Mouse (Mus musculus): Measurements from ENCODE around the gene 2010109A12Rik. TPM values are rescaled to one million over a fixed set of nuclear protein-coding genes. Genes with fewer than 3 reads are reported as not detected.

The 2010109A12Rik gene
- polyA plus RNA-seq, 2 experiments = 0.47 to 1.0 TPM

GRCm38 (mm10) chr5:93235888-93236287, 29.6 kb downstream of the 2010109A12Rik start:
- no peak overlapping the region for H3K4me3 ChIP-seq (replicated peaks; ENCODE audit: low read length)
- H3K4me2 ChIP-seq (replicated peaks; ENCODE audit: low read depth, low read length, severe bottlenecking) = no peak overlapping the region
- no peak for TF ChIP-seq POLR2A (IDR thresholded peaks at IDR 0.05; ENCODE audit: borderline replicate concordance, extremely low read depth, insufficient read depth, insufficient read length)
- ATAC-seq (ENCODE audit: low FRiP score, low read depth) (no peak), DNase-seq (ENCODE audit: low spot score) (no peak)
- H3K27ac ChIP-seq (replicated peaks; ENCODE audit: low read depth, low read length) = no peak overlapping the region
- no peaks in the 10 kb centered on the region for H3K27me3 ChIP-seq (ENCODE audit: control insufficient read depth, insufficient read depth, low read length)
- H3K9me3 ChIP-seq (ENCODE audit: control insufficient read depth, low read length) = no peaks in the 10 kb centered on the region
- WGBS = 87% methylated on average over 3 of the region's 3 CpGs
- no peaks in the 10 kb centered on the region for H3K4me1 ChIP-seq (ENCODE audit: control insufficient read depth, insufficient read depth, low read length)
- no peak overlapping the region for H3K9ac ChIP-seq (ENCODE audit: low read depth, low read length, severe bottlenecking)
- no peaks in the 10 kb centered on the region for H3K36me3 ChIP-seq (ENCODE audit: control insufficient read depth, insufficient read depth, low read length)

- Histone ChIP-seq H3K4me2 (replicated peaks; ENCODE audit: low read depth, low read length, severe bottlenecking) (no peak overlapping the region), H3K4me1 (ENCODE audit: control insufficient read depth, insufficient read depth, low read length) (no peaks in the 10 kb centered on the region), H3K27me3 (ENCODE audit: control insufficient read depth, insufficient read depth, low read length) (no peaks in the 10 kb centered on the region), H3K9ac (ENCODE audit: low read depth, low read length, severe bottlenecking) (no peak overlapping the region), H3K9me3 (ENCODE audit: control insufficient read depth, low read length) (no peaks in the 10 kb centered on the region), H3K36me3 (ENCODE audit: control insufficient read depth, insufficient read depth, low read length) (no peaks in the 10 kb centered on the region), H3K27ac (replicated peaks; ENCODE audit: low read depth, low read length) (no peak overlapping the region), H3K4me3 (replicated peaks; ENCODE audit: low read length) (no peak overlapping the region)
- ATAC-seq (ENCODE audit: low FRiP score, low read depth) = no peak
- no peak for TF ChIP-seq POLR2A (IDR thresholded peaks at IDR 0.05; ENCODE audit: borderline replicate concordance, extremely low read depth, insufficient read depth, insufficient read length)
- 81% methylated on average over 4 of the region's 4 CpGs for WGBS
- no peak for DNase-seq (ENCODE audit: low spot score)
Measured at GRCm38 (mm10) chr5:93236541-93236940, 30.2 kb downstream of the 2010109A12Rik start.

- ATAC-seq (ENCODE audit: low FRiP score, low read depth) (no peak), DNase-seq (ENCODE audit: low spot score) (no peak)
- H3K9me3 ChIP-seq (ENCODE audit: control insufficient read depth, low read length) = no peaks in the 10 kb centered on the region
- no peak for TF ChIP-seq POLR2A (IDR thresholded peaks at IDR 0.05; ENCODE audit: borderline replicate concordance, extremely low read depth, insufficient read depth, insufficient read length)
- no peak overlapping the region for H3K27ac ChIP-seq (replicated peaks; ENCODE audit: low read depth, low read length)
- no peak overlapping the region for H3K4me2 ChIP-seq (replicated peaks; ENCODE audit: low read depth, low read length, severe bottlenecking)
- H3K27me3 ChIP-seq (ENCODE audit: control insufficient read depth, insufficient read depth, low read length) = no peaks in the 10 kb centered on the region
- no peak overlapping the region for H3K9ac ChIP-seq (ENCODE audit: low read depth, low read length, severe bottlenecking)
- H3K36me3 ChIP-seq (ENCODE audit: control insufficient read depth, insufficient read depth, low read length) = no peaks in the 10 kb centered on the region
- no peaks in the 10 kb centered on the region for H3K4me1 ChIP-seq (ENCODE audit: control insufficient read depth, insufficient read depth, low read length)
- WGBS = 76% methylated on average over 8 of the region's 8 CpGs
- no peak overlapping the region for H3K4me3 ChIP-seq (replicated peaks; ENCODE audit: low read length)
Measured at GRCm38 (mm10) chr5:93239590-93240544, 33.5 kb downstream of the 2010109A12Rik start.

DNA sequence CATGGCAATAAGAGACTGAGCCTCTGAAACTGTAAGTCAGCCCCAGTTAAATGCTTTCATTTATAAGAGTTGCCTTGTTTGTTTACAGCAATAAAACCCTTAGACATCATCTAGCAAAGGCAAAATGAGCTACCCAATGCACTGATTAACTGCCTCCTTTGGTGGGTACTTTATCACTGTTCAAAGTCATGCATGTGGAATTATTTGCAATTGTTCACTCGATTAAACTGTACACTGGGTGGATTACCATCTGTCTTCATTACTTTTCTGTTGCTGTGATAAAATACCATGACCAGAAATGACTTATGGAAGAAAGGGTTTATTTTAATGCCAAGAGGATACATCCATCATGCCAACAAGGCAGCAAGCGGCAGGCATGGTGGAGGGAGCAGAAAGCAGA, 39.0 kb downstream of the 2010109A12Rik start:
- H3K9me3 ChIP-seq (ENCODE audit: control insufficient read depth, low read length) = no peaks in the 10 kb centered on the region
- H3K9ac ChIP-seq (ENCODE audit: low read depth, low read length, severe bottlenecking) = no peak overlapping the region
- no peak for TF ChIP-seq POLR2A (IDR thresholded peaks at IDR 0.05; ENCODE audit: borderline replicate concordance, extremely low read depth, insufficient read depth, insufficient read length)
- no peak overlapping the region for H3K27ac ChIP-seq (replicated peaks; ENCODE audit: low read depth, low read length)
- no peak overlapping the region for H3K4me3 ChIP-seq (replicated peaks; ENCODE audit: low read length)
- no peak for ATAC-seq (ENCODE audit: low FRiP score, low read depth)
- H3K4me2 ChIP-seq (replicated peaks; ENCODE audit: low read depth, low read length, severe bottlenecking) = no peak overlapping the region
- WGBS = 91% methylated on average over 2 of the region's 2 CpGs
- no peaks in the 10 kb centered on the region for H3K27me3 ChIP-seq (ENCODE audit: control insufficient read depth, insufficient read depth, low read length)
- DNase-seq (ENCODE audit: low spot score) = no peak
- H3K4me1 ChIP-seq (ENCODE audit: control insufficient read depth, insufficient read depth, low read length) = no peaks in the 10 kb centered on the region
- H3K36me3 ChIP-seq (ENCODE audit: control insufficient read depth, insufficient read depth, low read length) = no peaks in the 10 kb centered on the region

DNA sequence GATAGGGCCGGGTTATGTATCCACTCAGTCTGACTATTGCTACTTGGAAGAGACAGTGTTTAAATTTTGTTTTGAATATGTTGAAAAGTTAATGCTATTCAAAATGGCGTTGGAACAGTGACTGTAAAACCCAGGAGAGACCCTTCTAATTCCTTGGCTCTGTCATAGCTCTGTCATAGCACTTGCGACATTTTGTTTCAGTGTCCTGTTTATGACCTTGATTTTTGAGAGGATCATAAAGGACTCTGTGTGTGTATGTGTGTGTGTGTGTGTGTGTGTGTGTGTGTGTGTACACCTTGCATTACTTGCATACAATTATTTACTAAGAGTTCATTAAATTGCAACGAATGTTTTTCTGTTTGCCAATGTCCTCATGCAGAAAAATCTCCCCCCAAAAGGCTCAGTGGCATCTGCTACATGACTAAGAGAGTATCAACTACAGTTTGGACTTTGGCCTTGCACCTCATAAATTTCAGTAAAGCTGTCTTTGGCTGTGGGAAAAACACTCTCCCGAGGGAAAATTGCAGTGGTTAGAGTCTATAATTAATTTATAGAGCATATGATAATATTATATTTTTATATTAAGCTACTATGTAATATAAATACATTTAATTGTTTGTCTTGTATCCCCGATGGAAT, 43.7 kb downstream of the 2010109A12Rik start:
- no peak for DNase-seq (ENCODE audit: low spot score)
- Histone ChIP-seq H3K27me3 (ENCODE audit: control insufficient read depth, insufficient read depth, low read length) (no peaks in the 10 kb centered on the region), H3K9ac (ENCODE audit: low read depth, low read length, severe bottlenecking) (no peak overlapping the region), H3K4me2 (replicated peaks; ENCODE audit: low read depth, low read length, severe bottlenecking) (no peak overlapping the region), H3K4me3 (replicated peaks; ENCODE audit: low read length) (no peak overlapping the region), H3K9me3 (ENCODE audit: control insufficient read depth, low read length) (no peaks in the 10 kb centered on the region), H3K36me3 (ENCODE audit: control insufficient read depth, insufficient read depth, low read length) (no peaks in the 10 kb centered on the region), H3K27ac (replicated peaks; ENCODE audit: low read depth, low read length) (no peak overlapping the region), H3K4me1 (ENCODE audit: control insufficient read depth, insufficient read depth, low read length) (no peaks in the 10 kb centered on the region)
- TF ChIP-seq POLR2A (IDR thresholded peaks at IDR 0.05; ENCODE audit: borderline replicate concordance, extremely low read depth, insufficient read depth, insufficient read length) = no peak
- 61% methylated on average over 6 of the region's 6 CpGs for WGBS
- ATAC-seq (ENCODE audit: low FRiP score, low read depth) = no peak
